Mouse (Mus musculus) spleen, postnatal 14 days (tissue): ENCODE data around the gene Fgf5.

ENCODE experiments used
- DNase-seq, 2 experiments: peaks; one replicate each; pipeline ENCODE4 v3.0.0; 2021 to 2022; ENCODE audit warnings: low spot score in 2 of 2

Fgf5 gene

GRCm38 (mm10) chr5:98305673-98306072, 51.7 kb downstream of the Fgf5 start:
- no peak for DNase-seq

- no peak for DNase-seq
These were observed 52.5 kb downstream of the Fgf5 start for GRCm38 (mm10) chr5:98306528-98306927.

- no peak for DNase-seq
These were observed 72.6 kb downstream of the Fgf5 start for GRCm38 (mm10) chr5:98326625-98327024.
